Mouse (Mus musculus): ENCODE measurements around the gene Il34.

GRCm38 (mm10) chr8:110776335-110776734 is 29.4 kb downstream of the Il34 start:
- no peak for TF ChIP-seq CTCF (IDR thresholded peaks at IDR 0.05)
- no peak for TF ChIP-seq POLR2A (IDR thresholded peaks at IDR 0.05; ENCODE audit: insufficient read depth, low read depth, low read length)
- TF ChIP-seq EP300 (IDR thresholded peaks at IDR 0.05; ENCODE audit: insufficient read depth, low read depth, low read length) = no peak

Measured in heart, adult 2 months (tissue).